ENCODE assay signal across 9 mouse cellular contexts in the genomic region with DNA sequence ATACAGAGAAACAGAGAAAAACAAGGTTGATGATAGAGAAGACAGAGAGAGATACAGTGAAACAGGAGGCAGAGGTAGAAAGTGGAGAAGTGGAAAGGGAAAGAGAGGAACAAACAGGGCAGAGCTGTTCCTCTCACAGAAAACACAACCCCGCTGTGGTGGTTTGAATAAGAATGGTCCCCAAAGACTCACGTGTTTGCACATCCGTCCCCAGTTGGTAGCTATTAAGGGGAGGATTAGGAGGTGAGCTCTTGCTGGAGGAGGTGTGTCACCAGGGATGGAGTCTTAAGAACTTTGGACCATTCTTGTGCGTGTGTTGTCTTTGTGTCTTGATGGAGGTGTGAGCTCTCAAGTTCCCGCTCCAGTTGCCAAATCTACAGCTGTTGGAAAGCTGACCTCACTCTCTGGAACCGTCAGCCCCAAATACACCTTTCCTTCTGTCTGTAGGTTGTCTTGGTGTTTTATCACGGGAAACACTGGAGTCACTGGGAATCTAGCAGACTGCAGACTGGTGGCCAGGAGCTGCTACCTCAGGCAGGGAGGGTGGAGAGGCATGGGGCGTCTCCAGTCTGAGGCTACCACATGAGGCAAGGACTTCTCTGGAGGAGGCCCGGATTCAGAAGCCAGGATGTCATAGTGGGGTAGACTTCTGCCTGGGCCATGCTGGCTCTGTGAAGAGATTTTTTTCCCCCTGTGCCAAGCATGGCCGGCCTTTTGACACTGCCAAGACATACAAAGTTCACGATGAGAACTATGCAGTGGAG.
DNase-seq lines count a peak whose midpoint lies in the region; ATAC-seq and TF ChIP-seq lines count a peak whose summit lies in the region.
"Had no signal": no experiment of that assay in that cellular context is flagged by ENCODE, and none has a peak within 500 bp of the region (broad histone marks: within the 10 kb centered on the region; RNA-seq: fewer than 3 reads in every experiment).

No protein-coding gene starts in this region.

- no peak overlapping the region for H3K9ac ChIP-seq in midbrain, embryonic 11.5 days (ENCODE audit: low read length)
- no peak overlapping the region for H3K9ac ChIP-seq in midbrain, postnatal 0 days (replicated peaks; ENCODE audit: low read length, poor library complexity, severe bottlenecking)
- H3K9ac ChIP-seq in intestine, embryonic 15.5 days: no peak overlapping the region
- H3K9ac ChIP-seq: liver, embryonic 15.5 days had no signal

- DNase-seq in heart, adult 11 months: peak; percentile 93
- no peak for DNase-seq in heart, embryonic 10.5 days (ENCODE audit: low spot score)
- DNase-seq in midbrain, embryonic 11.5 days (ENCODE audit: low spot score, missing footprints): peak; percentile 87
- no peak for DNase-seq in midbrain, postnatal 0 days (ENCODE audit: low spot score)
- DNase-seq in splenic B cell, adult 2 months (ENCODE audit: low read depth, low spot score): peak; percentile 22
- no peak for DNase-seq in layer of hippocampus, adult 8-10 months (ENCODE audit: low spot score in 2 of 2)
- DNase-seq in left cerebral cortex, postnatal 36 days (ENCODE audit: low spot score in 2 of 2): no peak

- intact Hi-C loops in left cerebral cortex, postnatal 36 days (cut with DNase I): no loop called here

- H3K27ac ChIP-seq in heart, embryonic 10.5 days: no peak overlapping the region
- no peak overlapping the region for H3K27ac ChIP-seq in midbrain, embryonic 11.5 days (ENCODE audit: low read depth, low read length)
- H3K27ac ChIP-seq in midbrain, postnatal 0 days (ENCODE audit: low read depth, low read length): no peak overlapping the region; the same call in 1 of the 2 replicates
- no peak overlapping the region for H3K27ac ChIP-seq in intestine, embryonic 15.5 days
- H3K27ac ChIP-seq: liver, embryonic 15.5 days had no signal

- H3K9me3 ChIP-seq in heart, embryonic 10.5 days: no peaks in the 10 kb centered on the region
- no peaks in the 10 kb centered on the region for H3K9me3 ChIP-seq in midbrain, embryonic 11.5 days (ENCODE audit: control insufficient read depth, low read length)
- no peaks in the 10 kb centered on the region for H3K9me3 ChIP-seq in midbrain, postnatal 0 days (ENCODE audit: low read length)
- H3K9me3 ChIP-seq in intestine, embryonic 15.5 days: no peaks in the 10 kb centered on the region
- H3K9me3 ChIP-seq: liver, embryonic 15.5 days had no signal

- H3K36me3 ChIP-seq in heart, embryonic 10.5 days: no peaks in the 10 kb centered on the region
- no peaks in the 10 kb centered on the region for H3K36me3 ChIP-seq in midbrain, embryonic 11.5 days (ENCODE audit: control insufficient read depth, insufficient read depth, low read length)
- no peaks in the 10 kb centered on the region for H3K36me3 ChIP-seq in midbrain, postnatal 0 days (ENCODE audit: insufficient read depth, low read length)
- H3K36me3 ChIP-seq in intestine, embryonic 15.5 days: no peaks in the 10 kb centered on the region
- no peaks in the 10 kb centered on the region for H3K36me3 ChIP-seq in splenic B cell, adult 2 months (ENCODE audit: control insufficient read depth, insufficient read depth, low read length, poor library complexity, severe bottlenecking)
- H3K36me3 ChIP-seq: liver, embryonic 15.5 days had no signal

- WGBS in heart, embryonic 10.5 days: 8% methylated on average over 11 of the region's 11 CpGs
- WGBS in midbrain, embryonic 11.5 days: 8% methylated on average over 11 of the region's 11 CpGs
- 23% methylated on average over 11 of the region's 11 CpGs for WGBS in midbrain, postnatal 0 days
- WGBS in intestine, embryonic 15.5 days: 28% methylated on average over 11 of the region's 11 CpGs

- H3K27me3 ChIP-seq in heart, embryonic 10.5 days (ENCODE audit: insufficient read depth, poor library complexity, severe bottlenecking): peaks cover 94% of the 10 kb centered on the region
- peaks cover 22% of the 10 kb centered on the region for H3K27me3 ChIP-seq in midbrain, embryonic 11.5 days (ENCODE audit: control insufficient read depth, insufficient read depth, low read length)
- H3K27me3 ChIP-seq in midbrain, postnatal 0 days (ENCODE audit: insufficient read depth, low read length): no peaks in the 10 kb centered on the region
- H3K27me3 ChIP-seq in intestine, embryonic 15.5 days (replicated peaks): peaks cover 24% of the 10 kb centered on the region
- H3K27me3 ChIP-seq in splenic B cell, adult 2 months (ENCODE audit: control insufficient read depth, insufficient read depth, low read length, poor library complexity, severe bottlenecking): no peaks in the 10 kb centered on the region

- no peak overlapping the region for H3K4me2 ChIP-seq in midbrain, embryonic 11.5 days
- no peak overlapping the region for H3K4me2 ChIP-seq in midbrain, postnatal 0 days (ENCODE audit: low read depth, low read length, poor library complexity, severe bottlenecking)
- peak overlapping the region; percentile 78; the same call in 1 of the 2 replicates for H3K4me2 ChIP-seq in intestine, embryonic 15.5 days (replicated peaks)

- TF ChIP-seq CTCF in midbrain, postnatal 0 days (IDR thresholded peaks at IDR 0.05): no peak

- no peak for ATAC-seq in midbrain, embryonic 11.5 days (ENCODE audit: low FRiP score)
- no peak for ATAC-seq in midbrain, postnatal 0 days (ENCODE audit: low FRiP score)
- no peak for ATAC-seq in intestine, embryonic 15.5 days

- H3K4me1 ChIP-seq in heart, embryonic 10.5 days: peaks cover 37% of the 10 kb centered on the region
- H3K4me1 ChIP-seq in midbrain, embryonic 11.5 days (ENCODE audit: control insufficient read depth, insufficient read depth, low read length): peaks cover 39% of the 10 kb centered on the region
- peaks cover 21% of the 10 kb centered on the region for H3K4me1 ChIP-seq in midbrain, postnatal 0 days (ENCODE audit: insufficient read depth, low read length)
- peaks cover 26% of the 10 kb centered on the region for H3K4me1 ChIP-seq in intestine, embryonic 15.5 days (replicated peaks)

- H3K4me3 ChIP-seq in heart, embryonic 10.5 days: no peak overlapping the region
- H3K4me3 ChIP-seq in midbrain, embryonic 11.5 days (ENCODE audit: low read depth, low read length): no peak overlapping the region
- no peak overlapping the region for H3K4me3 ChIP-seq in midbrain, postnatal 0 days (ENCODE audit: low read depth, low read length)
- no peak overlapping the region for H3K4me3 ChIP-seq in intestine, embryonic 15.5 days (replicated peaks)

Comparison
In these comparisons a context has a peak if more than half of its experiments do, and no peak if none do; other contexts are left out.
1. DNase-seq: peak in heart, adult 11 months (single experiment), midbrain, embryonic 11.5 days (single experiment) and splenic B cell, adult 2 months (single experiment); none in heart, embryonic 10.5 days (single experiment), midbrain, postnatal 0 days (single experiment), layer of hippocampus, adult 8-10 months (0 of 2) and left cerebral cortex, postnatal 36 days (0 of 2).